In the genomic region with DNA sequence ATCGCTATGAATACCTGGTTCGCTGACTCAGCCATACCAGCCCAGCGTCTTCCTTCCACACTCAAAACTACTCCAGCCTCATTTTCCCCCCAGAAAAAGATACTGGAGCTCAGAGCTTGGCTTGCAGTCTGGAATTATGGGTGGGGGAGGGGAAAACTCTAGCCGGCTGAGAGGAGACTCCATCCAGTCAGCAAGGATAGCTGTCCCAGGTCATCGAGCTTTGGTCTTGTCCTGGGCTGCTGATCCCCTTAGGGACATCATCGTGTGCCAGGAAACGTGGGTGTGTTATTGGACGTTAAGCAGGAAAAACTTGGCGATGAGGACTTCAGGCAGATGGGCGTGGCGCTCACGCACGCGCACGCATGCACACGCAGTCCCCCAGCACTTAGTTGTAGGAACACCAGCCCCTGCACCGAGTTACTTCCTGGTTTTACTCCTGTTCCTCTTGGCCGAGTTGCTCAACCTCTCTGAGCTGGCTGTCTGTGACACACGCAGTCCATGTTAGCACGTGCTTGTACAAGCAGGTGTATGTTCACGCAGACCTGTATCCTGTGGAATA, we compare ENCODE assay signal across 8 mouse cellular contexts. TPM values are rescaled to one million over a fixed set of nuclear protein-coding genes. Genes with fewer than 3 reads are reported as not detected.
DNase-seq lines count a peak whose midpoint lies in the region; ATAC-seq and TF ChIP-seq lines count a peak whose summit lies in the region.

No protein-coding gene starts in this region.

- H3K4me1 ChIP-seq in MEL (ENCODE audit: control insufficient read depth in 1 of 2, insufficient read depth in 2 of 2, low read length in 2 of 2), result peaks cover 5 to 32% of the 10 kb centered on the region in 2 experiments
- H3K4me1 ChIP-seq in midbrain, embryonic 13.5 days (replicated peaks), result peaks cover 79% of the 10 kb centered on the region

- H3K27ac ChIP-seq in MEL (ENCODE audit: control insufficient read depth, low read depth, low read length), result peak overlapping the region; percentile 77
- no peak overlapping the region for H3K27ac ChIP-seq in midbrain, embryonic 13.5 days

- H3K27me3 ChIP-seq in MEL (ENCODE audit: control insufficient read depth in 1 of 2, insufficient read depth in 2 of 2, low read length in 2 of 2), result no peaks in the 10 kb centered on the region
- H3K27me3 ChIP-seq in midbrain, embryonic 13.5 days, result peaks cover 82% of the 10 kb centered on the region

- no peak for ATAC-seq in midbrain, embryonic 13.5 days

- H3K4me3 ChIP-seq in MEL (ENCODE audit: control insufficient read depth in 1 of 2, insufficient read depth in 1 of 2, low read depth in 2 of 2, low read length in 2 of 2), result peak overlapping the region; percentile 54 to 92
- peak overlapping the region; percentile 18 for H3K4me3 ChIP-seq in midbrain, embryonic 13.5 days (replicated peaks)

- no peaks in the 10 kb centered on the region for H3K9me3 ChIP-seq in MEL (replicated peaks; ENCODE audit: insufficient read depth, low read length)
- no peaks in the 10 kb centered on the region for H3K9me3 ChIP-seq in midbrain, embryonic 13.5 days

- DNase-seq in gastrocnemius, adult 18-20 months (ENCODE audit: low spot score), result peak; percentile 48
- no peak for DNase-seq in gastrocnemius, postnatal 4 days (ENCODE audit: low spot score in 2 of 2)
- DNase-seq in MEL (ENCODE audit: low read depth, low spot score), result peak; percentile 95
- DNase-seq in gastrocnemius, postnatal 25 days, result peak; percentile 46
- peak; percentile 37 to 58 for DNase-seq in kidney, postnatal 4 days
- DNase-seq in right cerebral cortex, postnatal 4 days, result no peak
- no peak for DNase-seq in frontal cortex, adult 2 months (ENCODE audit: extremely low spot score in 1 of 2, low spot score in 1 of 2)

- peak overlapping the region; percentile 77 for H3K9ac ChIP-seq in MEL (ENCODE audit: control insufficient read depth, low read depth, low read length, poor library complexity, severe bottlenecking)
- no peak overlapping the region for H3K9ac ChIP-seq in midbrain, embryonic 13.5 days (replicated peaks)

- no peak for TF ChIP-seq RAD21 in MEL (IDR thresholded peaks at IDR 0.05; ENCODE audit: low read depth, low read length)

- WGBS in midbrain, embryonic 13.5 days, result 3% methylated on average over 21 of the region's 21 CpGs

- H3K79me2 ChIP-seq in MEL (ENCODE audit: control insufficient read depth, insufficient read depth, low read length, poor library complexity), result peaks cover 13% of the 10 kb centered on the region

- no peak for TF ChIP-seq CTCF in MEL (IDR thresholded peaks at IDR 0.05 in 2 of 3, conservative IDR thresholded peaks at IDR 0.05 in 1 of 3; ENCODE audit: control insufficient read depth in 1 of 3, insufficient read depth in 1 of 3, low read depth in 2 of 3, low read length in 3 of 3, poor library complexity in 1 of 3, severe bottlenecking in 1 of 3)

- H3K36me3 ChIP-seq in MEL (ENCODE audit: control insufficient read depth in 1 of 2, insufficient read depth in 2 of 2, low read length in 2 of 2), result peaks cover 0 to 11% of the 10 kb centered on the region in 2 experiments; a peak in 2 of 4 replicates
- no peaks in the 10 kb centered on the region for H3K36me3 ChIP-seq in midbrain, embryonic 13.5 days

- TF ChIP-seq EP300 in MEL (IDR thresholded peaks at IDR 0.05; ENCODE audit: low read depth in 1 of 2, low read length in 2 of 2), result peak in 1 of 2 experiments; percentile 13; a peak in 1 of 4 replicates

- TF ChIP-seq POLR2A in MEL (IDR thresholded peaks at IDR 0.05; ENCODE audit: control insufficient read depth in 1 of 2, insufficient read depth in 1 of 2, low read depth in 1 of 2, low read length in 2 of 2, poor library complexity in 1 of 2), result peak in 1 of 2 experiments; percentile 82; a peak in 2 of 4 replicates

- peak overlapping the region; percentile 29 for H3K4me2 ChIP-seq in midbrain, embryonic 13.5 days (replicated peaks)

TF ChIP-seq in MEL, 35 proteins besides CTCF, POLR2A, EP300 and RAD21 (continues in another document):
- TF ChIP-seq KAT2A (conservative IDR thresholded peaks at IDR 0.05; ENCODE audit: low read depth, low read length) (no peak), POLR2AphosphoS5 (IDR thresholded peaks at IDR 0.05; ENCODE audit: borderline replicate concordance, low read depth, low read length) (0 out of 2 replicates have a peak, but pooled peaks have one; percentile 60), GABPA (IDR thresholded peaks at IDR 0.05; ENCODE audit: low read depth, low read length) (no peak), ELF1 (IDR thresholded peaks at IDR 0.05; ENCODE audit: low read depth, low read length) (peak; percentile 95), E2F4 (IDR thresholded peaks at IDR 0.05; ENCODE audit: borderline replicate concordance, low read depth, low read length) (no peak), ETS1 (IDR thresholded peaks at IDR 0.05; ENCODE audit: low read depth, low read length) (peak; percentile 65), MAX (IDR thresholded peaks at IDR 0.05; ENCODE audit: low read length) (peak; percentile 97), ZNF384 (IDR thresholded peaks at IDR 0.05; ENCODE audit: low read depth, low read length) (no peak), ZMIZ1 (IDR thresholded peaks at IDR 0.05; ENCODE audit: low read depth, low read length) (peak; percentile 63), TAL1 (IDR thresholded peaks at IDR 0.05; ENCODE audit: low read length) (no peak), MYC (IDR thresholded peaks at IDR 0.05; ENCODE audit: low read depth, low read length) (peak; percentile 98), MYB (IDR thresholded peaks at IDR 0.05; ENCODE audit: low read depth, low read length) (no peak), MAZ (IDR thresholded peaks at IDR 0.05; ENCODE audit: low read depth, low read length) (peak; percentile 70; the same call in 1 of the 2 replicates), TCF12 (IDR thresholded peaks at IDR 0.05; ENCODE audit: low read depth, low read length) (peak; percentile 49), USF1 (IDR thresholded peaks at IDR 0.05; ENCODE audit: low read depth, low read length) (peak; percentile 24; the same call in 1 of the 2 replicates), ZC3H11A (IDR thresholded peaks at IDR 0.05; ENCODE audit: low read depth, low read length) (no peak), NELFE (IDR thresholded peaks at IDR 0.05; ENCODE audit: low read depth, low read length) (peak; percentile 71; the same call in 1 of the 2 replicates), JUND (IDR thresholded peaks at IDR 0.05; ENCODE audit: low read depth, low read length) (no peak), NRF1 (IDR thresholded peaks at IDR 0.05; ENCODE audit: insufficient read depth, low read depth, low read length, poor library complexity, severe bottlenecking) (peak; percentile 85), CHD1 (IDR thresholded peaks at IDR 0.05; ENCODE audit: low read depth, low read length) (no peak), SIN3A (IDR thresholded peaks at IDR 0.05; ENCODE audit: low read length) (peak; percentile 95), TBP (IDR thresholded peaks at IDR 0.05; ENCODE audit: low read depth, low read length) (peak; percentile 69), POLR2AphosphoS2 (IDR thresholded peaks at IDR 0.05; ENCODE audit: low read length) (peak; percentile 81), BHLHE40 (IDR thresholded peaks at IDR 0.05; ENCODE audit: borderline replicate concordance, low read depth, low read length) (peak; percentile 79; the same call in 1 of the 2 replicates), HCFC1 (IDR thresholded peaks at IDR 0.05; ENCODE audit: low read depth, low read length) (peak; percentile 65), UBTF (IDR thresholded peaks at IDR 0.05; ENCODE audit: borderline replicate concordance, insufficient read depth, low read depth, low read length) (no peak), MAFK (IDR thresholded peaks at IDR 0.05; ENCODE audit: borderline replicate concordance, low read depth, low read length) (no peak; the same call in 1 of the 2 replicates), MEF2A (IDR thresholded peaks at IDR 0.05; ENCODE audit: extremely low read depth, insufficient replicate concordance, low read depth, low read length, poor library complexity, severe bottlenecking) (no peak), MXI1 (IDR thresholded peaks at IDR 0.05; ENCODE audit: low read depth, low read length) (peak; percentile 97), GATA1 (IDR thresholded peaks at IDR 0.05; ENCODE audit: low read depth, low read length) (no peak), RCOR1 (IDR thresholded peaks at IDR 0.05; ENCODE audit: low read depth, low read length) (no peak), CHD2 (IDR thresholded peaks at IDR 0.05; ENCODE audit: low read length) (peak; percentile 53)

RNA-seq across cellular contexts. Expression of a gene that starts 3.6 kb away (rescaled TPM):
- total RNA-seq in gastrocnemius, adult 18-20 months (2021), result 10 to 100 TPM; 17.3 to 25.0 TPM
- total RNA-seq in gastrocnemius, postnatal 4 days (2021), result 10 to 100 TPM; 13.5 to 16.3 TPM
- 13.3 and 13.4 TPM in 2 replicates for total RNA-seq in MEL (2012; rRNA removed)
- polyA plus RNA-seq in MEL (2012; ENCODE audit: insufficient read depth in 1 of 2, insufficient read length in 2 of 2, low read depth in 1 of 2, low replicate concordance in 2 of 2, missing spikeins in 1 of 2), result 10 to 100 TPM in 1 of 2 experiments, not detected in 1; 10.1 TPM
- total RNA-seq in gastrocnemius, postnatal 25 days (2021), result 10 to 100 TPM; 12.7 to 30.0 TPM
- polyA plus RNA-seq in midbrain, embryonic 13.5 days (2015; fragmentation: Nextera tagmentation; extraction: Ambion mirVana), result 4.0 and 4.9 TPM in 2 replicates
- 20.7 and 26.0 TPM in 2 replicates for polyA plus RNA-seq in frontal cortex, adult 2 months (2012; rRNA removed)

RNA-seq across cellular contexts. Expression of a gene that starts 15.5 kb away (rescaled TPM):
- 1 to 10 TPM; 2.7 to 3.2 TPM for total RNA-seq in gastrocnemius, adult 18-20 months (2021)
- 10 to 100 TPM; 46.8 to 50.5 TPM for total RNA-seq in gastrocnemius, postnatal 4 days (2021)
- 28.4 and 32.8 TPM in 2 replicates for total RNA-seq in MEL (2012; rRNA removed)
- 10 to 100 TPM in 1 of 2 experiments, not detected in 1; 29.9 TPM for polyA plus RNA-seq in MEL (2012; ENCODE audit: insufficient read depth in 1 of 2, insufficient read length in 2 of 2, low read depth in 1 of 2, low replicate concordance in 2 of 2, missing spikeins in 1 of 2)
- 1 to 10 TPM; 3.7 to 5.1 TPM for total RNA-seq in gastrocnemius, postnatal 25 days (2021)
- polyA plus RNA-seq in midbrain, embryonic 13.5 days (2015; fragmentation: Nextera tagmentation; extraction: Ambion mirVana), result 46.9 and 48.2 TPM in 2 replicates
- 24.3 and 25.9 TPM in 2 replicates for polyA plus RNA-seq in frontal cortex, adult 2 months (2012; rRNA removed)

RNA-seq across cellular contexts. Expression of a gene that starts 32.7 kb away (rescaled TPM):
- total RNA-seq in gastrocnemius, adult 18-20 months (2021), result 100 to 1,000 TPM; 109 to 127 TPM
- 100 to 1,000 TPM; 120 to 134 TPM for total RNA-seq in gastrocnemius, postnatal 4 days (2021)
- 349 and 366 TPM in 2 replicates for total RNA-seq in MEL (2012; rRNA removed)
- polyA plus RNA-seq in MEL (2012; ENCODE audit: insufficient read depth in 1 of 2, insufficient read length in 2 of 2, low read depth in 1 of 2, low replicate concordance in 2 of 2, missing spikeins in 1 of 2), result 100 to 1,000 TPM; 329 to 645 TPM
- total RNA-seq in gastrocnemius, postnatal 25 days (2021), result 100 to 1,000 TPM; 114 to 125 TPM
- polyA plus RNA-seq in midbrain, embryonic 13.5 days (2015; fragmentation: Nextera tagmentation; extraction: Ambion mirVana), result 331 TPM in 2 replicates
- 192 and 231 TPM in 2 replicates for polyA plus RNA-seq in frontal cortex, adult 2 months (2012; rRNA removed)

Comparison
In these comparisons a context has a peak if more than half of its experiments do, and no peak if none do; other contexts are left out.
1. DNase-seq: peak in gastrocnemius, adult 18-20 months (single experiment), MEL (single experiment), gastrocnemius, postnatal 25 days (single experiment) and kidney, postnatal 4 days (2 of 2); none in gastrocnemius, postnatal 4 days (0 of 2), right cerebral cortex, postnatal 4 days (single experiment) and frontal cortex, adult 2 months (0 of 2).